Mouse (Mus musculus) neutrophil, adult 5-6 weeks (primary cell): ENCODE measurements around the gene Stmn1. TPM values are rescaled to one million over a fixed set of nuclear protein-coding genes. Genes with fewer than 3 reads are reported as not detected.

ENCODE experiments used
- ATAC-seq: fragments of 151-379, 151-347 bp; 2 replicates; pipeline ENCODE4 v1.8.0; 2017; ENCODE audit warnings: mild to moderate bottlenecking, moderate TSS enrichment; ENCODE audit not compliant: insufficient number of reproducible peaks, poor library complexity, low FRiP score, severe bottlenecking; ENCODE audit errors: extremely low read depth
- total RNA-seq: library from RNA; stranded (forward); fragments of 200-1000 nt; gene quantifications from 2 replicates; pipeline ENCODE4 v1.2.3, GENCODE M21; 2017

Gene Stmn1
- total RNA-seq = 9.9 and 16.6 TPM in 2 replicates

DNA sequence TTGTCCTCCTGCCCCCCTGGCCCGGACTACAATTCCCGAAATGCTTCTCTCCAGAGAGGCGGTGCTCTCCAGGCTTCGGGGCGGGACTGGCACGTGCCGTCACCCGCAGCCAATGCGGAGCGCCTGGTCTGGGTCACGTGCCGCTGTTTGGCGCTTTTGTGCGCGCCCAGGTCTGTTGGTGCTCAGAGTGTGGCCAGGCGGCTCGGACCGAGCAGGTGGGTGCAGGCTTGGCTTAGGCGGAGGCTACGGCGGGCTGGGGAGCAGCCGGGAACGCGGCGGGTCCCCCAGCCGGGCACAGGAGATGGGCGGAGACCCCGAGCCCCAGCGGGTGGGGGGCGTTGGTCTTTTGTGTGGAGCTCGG lies at the start of gene Stmn1:
Gene Stmn1, plus strand, starts transcription at position 106 of the 361 bp plus-strand sequence.
- peak; percentile 83 for ATAC-seq

DNA sequence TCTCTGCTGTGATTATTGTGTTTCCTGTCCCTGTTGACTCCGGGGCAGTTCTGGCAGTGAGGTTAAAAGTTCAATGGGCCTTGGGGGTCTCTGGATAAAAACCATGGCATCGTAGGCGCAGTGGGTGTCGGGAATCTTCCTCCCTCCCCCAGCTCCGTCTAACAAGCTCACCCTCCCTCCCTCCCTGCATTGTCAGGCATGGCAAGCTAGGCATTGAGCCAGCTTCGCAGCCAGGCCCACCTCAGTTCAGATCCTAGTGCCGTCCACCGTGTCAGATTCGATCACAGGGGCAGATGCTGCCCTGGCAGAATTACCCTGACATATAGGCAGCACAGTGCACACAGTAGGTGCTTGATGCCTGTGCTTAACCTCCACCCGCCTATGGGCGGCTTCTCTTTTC lies 46.1 kb upstream of the Stmn1 start:
- ATAC-seq = no peak

GRCm38 (mm10) chr4:134423949-134424348 lies 44.2 kb upstream of the Stmn1 start:
- ATAC-seq = no peak

DNA sequence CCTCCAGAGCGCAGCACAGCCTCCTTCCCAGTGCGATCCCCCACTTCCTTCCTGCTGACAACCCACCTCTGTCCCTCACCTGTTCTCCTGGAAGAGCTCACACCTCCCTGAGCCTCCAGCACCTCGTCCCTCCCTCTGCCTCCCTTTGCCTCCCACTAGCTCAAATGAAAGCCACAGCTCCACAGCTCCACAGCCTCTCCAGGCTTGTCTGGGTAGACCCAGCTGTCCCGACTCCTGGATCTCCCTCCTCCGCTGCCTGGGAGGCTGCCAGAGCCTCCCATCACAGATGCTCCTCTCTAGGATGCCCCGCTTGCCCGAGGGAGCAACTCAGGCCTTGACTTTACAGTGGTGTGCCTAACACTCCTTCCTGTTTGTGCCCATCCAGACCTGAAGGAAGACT lies 43.0 kb upstream of the Stmn1 start:
- no peak for ATAC-seq

- no peak for ATAC-seq
Observed at GRCm38 (mm10) chr4:134430381-134431004, 37.6 kb upstream of the Stmn1 start.

- ATAC-seq = no peak
Observed at GRCm38 (mm10) chr4:134432686-134433360, 35.3 kb upstream of the Stmn1 start.

GRCm38 (mm10) chr4:134436185-134436584 lies 31.9 kb upstream of the Stmn1 start:
- no peak for ATAC-seq

DNA sequence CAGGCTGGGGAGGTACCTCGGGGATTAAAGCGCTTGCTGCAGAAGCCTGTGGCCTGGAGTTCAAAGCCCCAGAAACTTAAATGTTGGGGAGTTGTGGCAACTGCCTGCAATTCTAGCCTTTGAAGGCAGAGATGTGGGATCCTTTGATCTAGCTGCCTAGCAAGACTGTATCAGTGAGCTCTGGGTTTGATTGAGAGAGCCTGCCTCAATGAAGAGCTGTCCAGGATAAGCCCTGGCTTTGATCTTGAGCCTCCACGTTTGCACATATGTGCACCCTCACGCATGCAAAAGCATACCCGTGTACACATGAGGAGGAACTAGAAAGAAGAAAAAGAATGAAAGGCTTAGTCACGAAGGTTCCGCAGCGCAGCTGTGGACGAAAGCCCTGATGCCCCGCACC lies 31.5 kb upstream of the Stmn1 start:
- no peak for ATAC-seq

DNA sequence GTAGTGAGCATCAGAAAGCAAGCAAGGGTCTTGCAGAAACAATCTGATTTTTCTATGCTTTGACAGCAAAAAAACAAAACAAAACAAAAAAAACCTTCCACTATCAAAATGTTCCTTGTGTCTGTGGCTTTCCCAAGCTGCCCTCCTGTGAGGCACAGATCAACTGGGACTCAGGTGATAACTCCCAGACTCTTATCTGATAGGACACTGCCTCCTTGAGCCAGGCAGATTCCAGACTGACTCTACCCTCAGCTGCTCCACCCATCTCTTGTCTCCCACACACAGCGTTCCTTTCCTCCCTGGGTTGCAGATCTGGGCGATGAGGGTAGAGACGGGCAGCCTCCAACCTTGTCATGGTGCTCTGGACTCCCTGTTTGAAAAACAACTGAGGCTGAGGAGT lies 29.0 kb upstream of the Stmn1 start:
- ATAC-seq = no peak

DNA sequence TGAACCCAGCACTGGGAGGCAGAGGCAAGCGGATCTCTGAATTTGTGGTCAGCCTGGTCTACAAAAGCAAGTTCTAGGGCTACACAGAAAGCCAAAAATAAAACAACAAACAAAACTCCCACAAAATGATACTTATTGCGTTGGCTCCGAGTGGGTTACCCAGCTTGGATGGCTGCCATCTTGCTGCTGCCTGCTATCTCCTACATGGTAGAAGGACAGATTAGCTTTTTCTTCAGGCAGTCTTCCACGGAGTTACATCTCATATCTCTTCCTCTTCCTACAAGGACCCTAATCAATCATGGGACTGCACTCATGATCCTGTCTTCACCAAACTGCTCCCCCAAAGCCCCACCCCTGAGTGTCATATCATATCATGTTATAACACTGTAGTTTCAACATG lies 28.2 kb upstream of the Stmn1 start:
- ATAC-seq = no peak

DNA sequence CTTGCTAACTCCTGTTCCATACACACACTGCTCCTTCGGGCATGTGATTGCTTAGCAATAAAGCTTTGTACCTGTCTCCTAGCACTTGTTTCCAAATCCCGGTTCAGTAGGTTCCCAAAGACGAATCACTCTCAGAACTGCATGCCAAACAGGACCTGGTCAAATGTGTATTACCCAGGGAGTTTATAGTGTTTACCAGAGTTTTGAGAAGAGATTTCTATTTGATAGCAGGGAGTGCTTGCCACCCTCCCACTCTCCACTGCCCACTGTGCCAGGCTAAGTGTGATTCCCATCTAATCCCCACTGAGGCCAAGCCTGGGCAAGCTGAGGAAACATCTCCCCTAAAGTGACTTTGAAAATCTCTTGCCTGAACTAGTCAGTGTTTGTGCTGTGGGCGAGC lies 25.9 kb upstream of the Stmn1 start:
- ATAC-seq = no peak

DNA sequence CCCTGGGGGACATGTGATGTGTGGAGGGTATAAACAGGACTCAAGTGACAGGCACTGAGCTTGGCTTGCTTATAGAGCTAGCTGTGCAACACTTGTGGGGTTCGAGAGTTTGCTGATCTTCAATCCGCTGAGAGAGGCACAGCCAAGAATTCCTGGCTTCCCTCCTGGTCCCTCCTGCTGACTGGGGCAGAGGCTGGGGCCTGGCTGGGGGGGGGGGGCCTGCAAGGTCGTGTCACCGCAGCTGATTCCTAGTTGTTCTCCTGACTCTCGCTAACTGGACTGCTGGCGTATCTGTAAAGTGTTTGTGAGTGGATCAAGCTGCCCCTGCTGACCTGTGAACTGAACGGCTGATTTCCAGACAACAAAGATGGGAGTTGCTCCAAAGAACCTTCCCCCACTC lies 24.5 kb upstream of the Stmn1 start:
- ATAC-seq = no peak

DNA sequence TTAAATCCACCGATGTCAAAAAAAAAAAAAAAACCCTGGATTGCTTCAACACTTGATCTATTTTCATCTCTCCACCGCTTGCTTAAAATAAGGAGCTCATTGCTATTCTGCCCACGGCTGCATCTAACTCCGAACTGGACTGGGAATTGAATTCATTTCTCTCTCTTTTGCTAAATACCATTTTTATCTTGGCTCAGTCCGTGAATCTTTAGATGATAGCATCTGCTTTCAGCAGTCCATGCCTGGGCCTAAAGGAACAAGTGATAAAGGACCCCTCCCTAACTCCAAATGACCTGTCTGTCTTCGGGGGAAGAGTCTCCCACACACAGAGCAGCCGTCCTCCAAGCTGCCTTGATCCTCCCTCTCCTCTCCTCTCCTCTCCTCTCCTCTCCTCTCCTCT lies 23.2 kb upstream of the Stmn1 start:
- no peak for ATAC-seq

- ATAC-seq = no peak
Observed at GRCm38 (mm10) chr4:134445489-134445888, 22.6 kb upstream of the Stmn1 start.

DNA sequence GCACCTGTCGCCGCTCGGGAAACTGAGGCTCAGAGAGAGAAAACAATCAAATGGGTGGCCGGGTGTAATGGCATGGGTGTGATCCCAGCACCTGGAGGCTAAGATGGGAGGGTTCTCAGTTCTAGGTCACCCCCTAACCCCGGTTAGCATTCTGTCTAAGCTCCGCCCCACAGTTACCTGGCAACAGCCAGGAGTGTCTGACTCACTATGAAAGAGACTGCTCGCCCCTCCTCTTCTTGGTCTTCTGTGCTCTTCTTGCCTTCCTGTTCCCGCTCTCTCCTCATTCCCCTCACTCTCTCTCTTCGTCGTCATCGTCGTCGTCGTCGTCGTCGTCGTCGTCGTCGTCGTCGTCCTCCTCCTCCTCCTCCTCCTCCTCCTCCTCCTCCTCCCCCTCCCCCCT lies 20.2 kb upstream of the Stmn1 start:
- no peak for ATAC-seq

- ATAC-seq = no peak
Observed at GRCm38 (mm10) chr4:134449595-134450391, 18.3 kb upstream of the Stmn1 start.

- no peak for ATAC-seq
Observed at GRCm38 (mm10) chr4:134450392-134451195, 17.5 kb upstream of the Stmn1 start.

DNA sequence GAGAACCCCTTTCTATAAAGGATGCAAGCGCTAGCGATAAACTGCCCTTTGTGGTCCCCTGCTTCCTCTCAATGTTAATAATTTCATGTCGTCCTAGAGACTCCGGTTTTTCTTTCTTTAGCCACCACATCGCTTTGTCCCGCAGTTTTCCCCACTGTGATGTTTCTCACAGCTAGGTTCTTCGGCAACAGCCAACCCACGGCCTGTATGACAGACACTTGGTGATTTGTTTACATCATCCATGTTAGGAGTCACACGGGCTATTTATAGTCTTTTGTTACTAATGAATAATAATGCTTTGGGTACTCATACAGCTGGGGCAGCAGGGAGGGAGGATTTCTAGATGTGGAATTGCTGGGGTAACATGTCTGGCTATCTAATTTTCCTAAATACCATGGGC lies 16.6 kb upstream of the Stmn1 start:
- ATAC-seq = no peak

GRCm38 (mm10) chr4:134453619-134454400 lies 14.3 kb upstream of the Stmn1 start:
- ATAC-seq = no peak
